In genomic region chr4:45503380-45503779, GRCm38 (mm10) we compare ENCODE assay signal across 15 mouse cellular contexts. TPM values are rescaled to one million over a fixed set of nuclear protein-coding genes. Genes with fewer than 3 reads are reported as not detected.
A peak's percentile ranks its signal among the peaks of the same experiment; 100 is the strongest.
DNase-seq lines count a peak whose midpoint lies in the region; ATAC-seq and TF ChIP-seq lines count a peak whose summit lies in the region.
"Had no signal": no experiment of that assay in that cellular context is flagged by ENCODE, and none has a peak within 500 bp of the region (broad histone marks: within the 10 kb centered on the region; RNA-seq: fewer than 3 reads in every experiment).

No protein-coding gene starts in this region.

- WGBS in liver, adult 2 months: 79% methylated on average over 6 of the region's 6 CpGs
- WGBS in liver, postnatal 0 days (ENCODE audit: insufficient replicate concordance): 78% methylated on average over 6 of the region's 6 CpGs
- WGBS in stomach, postnatal 0 days: 80% methylated on average over 6 of the region's 6 CpGs

- no peak for TF ChIP-seq EP300 in liver, postnatal 0 days (IDR thresholded peaks at IDR 0.05; ENCODE audit: low read depth)
- no peak for TF ChIP-seq EP300 in stomach, postnatal 0 days (optimal IDR thresholded peaks at IDR 0.05)

- peak overlapping the region; percentile 17; the same call in 1 of the 2 replicates for H3K27ac ChIP-seq in liver, adult 2 months (replicated peaks; ENCODE audit: insufficient read depth, low read depth, low read length)
- H3K27ac ChIP-seq in liver, postnatal 0 days (ENCODE audit: low read depth): no peak overlapping the region
- H3K27ac ChIP-seq in embryonic fibroblast, embryonic 13.5 days (ENCODE audit: insufficient read depth, low read length): peak overlapping the region; percentile 21; the same call in 1 of the 2 replicates
- peak overlapping the region; percentile 49; the same call in 1 of the 2 replicates for H3K27ac ChIP-seq in stomach, postnatal 0 days (replicated peaks)
- H3K27ac ChIP-seq: embryonic facial prominence, embryonic 15.5 days; forebrain, embryonic 12.5 days; hindbrain, embryonic 14.5 days; intestine, embryonic 15.5 days had no signal

- peaks cover 68% of the 10 kb centered on the region; the same call in 1 of the 2 replicates for H3K79me2 ChIP-seq in liver, adult 2 months (ENCODE audit: control insufficient read depth, insufficient read depth, low read length)

- H3K9ac ChIP-seq in liver, adult 2 months (ENCODE audit: low read depth, low read length): no peak overlapping the region
- H3K9ac ChIP-seq in liver, postnatal 0 days (replicated peaks): no peak overlapping the region
- no peak overlapping the region for H3K9ac ChIP-seq in stomach, postnatal 0 days (ENCODE audit: low read length)
- H3K9ac ChIP-seq: embryonic facial prominence, embryonic 15.5 days; forebrain, embryonic 12.5 days; hindbrain, embryonic 14.5 days; intestine, embryonic 15.5 days had no signal

- H3K4me1 ChIP-seq in liver, adult 2 months (ENCODE audit: control insufficient read depth, insufficient read depth, low read length): peaks cover 73% of the 10 kb centered on the region
- H3K4me1 ChIP-seq in liver, postnatal 0 days (ENCODE audit: insufficient read depth): peaks cover 45% of the 10 kb centered on the region
- peaks cover 23% of the 10 kb centered on the region for H3K4me1 ChIP-seq in embryonic fibroblast, embryonic 13.5 days (ENCODE audit: control insufficient read depth, insufficient read depth, low read length)
- peaks cover 36% of the 10 kb centered on the region for H3K4me1 ChIP-seq in stomach, postnatal 0 days (replicated peaks; ENCODE audit: control insufficient read depth, insufficient read depth)

- no peaks in the 10 kb centered on the region for H3K9me3 ChIP-seq in liver, postnatal 0 days (ENCODE audit: low read length)
- no peaks in the 10 kb centered on the region for H3K9me3 ChIP-seq in stomach, postnatal 0 days (ENCODE audit: control insufficient read depth, low read length)
- H3K9me3 ChIP-seq: embryonic facial prominence, embryonic 15.5 days; forebrain, embryonic 12.5 days; intestine, embryonic 15.5 days had no signal

- H3K27me3 ChIP-seq in liver, adult 2 months (ENCODE audit: control insufficient read depth, insufficient read depth, low read length): no peaks in the 10 kb centered on the region
- no peaks in the 10 kb centered on the region for H3K27me3 ChIP-seq in liver, postnatal 0 days (ENCODE audit: insufficient read depth, low read length)
- no peaks in the 10 kb centered on the region for H3K27me3 ChIP-seq in stomach, postnatal 0 days (ENCODE audit: control insufficient read depth, insufficient read depth, low read length)
- H3K27me3 ChIP-seq: CH12.LX; embryonic facial prominence, embryonic 15.5 days; forebrain, embryonic 12.5 days; intestine, embryonic 15.5 days had no signal

- no peak overlapping the region for H3K4me2 ChIP-seq in liver, postnatal 0 days (ENCODE audit: low read depth, low read length)
- no peak overlapping the region for H3K4me2 ChIP-seq in stomach, postnatal 0 days (replicated peaks; ENCODE audit: low read depth)
- H3K4me2 ChIP-seq: embryonic facial prominence, embryonic 15.5 days; forebrain, embryonic 12.5 days; hindbrain, embryonic 14.5 days; intestine, embryonic 15.5 days had no signal

- no peak overlapping the region for H3K4me3 ChIP-seq in liver, adult 2 months (ENCODE audit: insufficient read depth, low read depth, low read length)
- H3K4me3 ChIP-seq in liver, postnatal 0 days (ENCODE audit: low read depth, low read length): no peak overlapping the region
- no peak overlapping the region for H3K4me3 ChIP-seq in embryonic fibroblast, embryonic 13.5 days (ENCODE audit: insufficient read depth, low read length)
- no peak overlapping the region for H3K4me3 ChIP-seq in stomach, postnatal 0 days (ENCODE audit: low read depth, low read length)
- H3K4me3 ChIP-seq: embryonic facial prominence, embryonic 15.5 days; forebrain, embryonic 12.5 days; intestine, embryonic 15.5 days had no signal

- no peak for ATAC-seq in liver, postnatal 0 days
- no peak for ATAC-seq in stomach, postnatal 0 days (ENCODE audit: low FRiP score, low TSS enrichment)
- ATAC-seq: forebrain, embryonic 16.5 days; intestine, embryonic 15.5 days had no signal

- peak; percentile 80 for DNase-seq in adrenal gland, adult 8-10 months
- no peak for DNase-seq in adrenal gland, postnatal 4 days (ENCODE audit: low spot score in 2 of 2)
- DNase-seq in liver, adult 2 months (ENCODE audit: extremely low read depth, low read depth, low spot score): no peak
- no peak for DNase-seq in liver, postnatal 0 days
- DNase-seq in stomach, postnatal 0 days (ENCODE audit: low spot score): no peak
- no peak for DNase-seq in neural tube, embryonic 10.5 days (ENCODE audit: extremely low spot score, low spot score)
- DNase-seq in B cell, adult 2 months: no peak
- DNase-seq: embryo, embryonic 11 days had no signal

- TF ChIP-seq POLR2A in liver, adult 2 months (IDR thresholded peaks at IDR 0.05; ENCODE audit: extremely low read depth, insufficient read depth, low read length): no peak
- TF ChIP-seq POLR2A in embryonic fibroblast, embryonic 13.5 days (IDR thresholded peaks at IDR 0.05; ENCODE audit: low read depth, low read length): no peak

- H3K36me3 ChIP-seq in liver, adult 2 months (ENCODE audit: control insufficient read depth, insufficient read depth, low read length): no peaks in the 10 kb centered on the region
- no peaks in the 10 kb centered on the region for H3K36me3 ChIP-seq in liver, postnatal 0 days (replicated peaks; ENCODE audit: insufficient read depth, low read length)
- H3K36me3 ChIP-seq in stomach, postnatal 0 days (ENCODE audit: control insufficient read depth, insufficient read depth, low read length): no peaks in the 10 kb centered on the region
- H3K36me3 ChIP-seq: embryonic facial prominence, embryonic 15.5 days; forebrain, embryonic 12.5 days; intestine, embryonic 15.5 days had no signal

- no peak for TF ChIP-seq CTCF in liver, adult 2 months (IDR thresholded peaks at IDR 0.05; ENCODE audit: low read depth, low read length)
- no peak for TF ChIP-seq CTCF in liver, postnatal 0 days (IDR thresholded peaks at IDR 0.05; ENCODE audit: low read depth)
- no peak for TF ChIP-seq CTCF in embryonic fibroblast, embryonic 13.5 days (IDR thresholded peaks at IDR 0.05; ENCODE audit: borderline replicate concordance, insufficient read depth, low read length)
- TF ChIP-seq CTCF in stomach, postnatal 0 days (IDR thresholded peaks at IDR 0.05; ENCODE audit: low read depth): no peak

RNA-seq across cellular contexts. Expression of gene Shb, which starts 28.9 kb away (rescaled TPM):
- 100 to 1,000 TPM in 2 of 4 experiments, 10 to 100 TPM in 2; 39.5 to 104 (median 79.0) TPM for total RNA-seq in adrenal gland, adult 8-10 months (2022)
- 10 to 100 TPM; 52.3 to 55.3 TPM for total RNA-seq in adrenal gland, postnatal 4 days (2021)
- total RNA-seq in liver, adult 2 months (2014; rRNA removed): 16.1 and 17.1 TPM in 2 replicates
- polyA plus RNA-seq in liver, adult 2 months (2012; rRNA removed): 42.1 and 65.7 TPM in 2 replicates
- 2.5 and 3.2 TPM in 2 replicates for polyA plus RNA-seq in liver, postnatal 0 days (2015; fragmentation: Nextera tagmentation; extraction: Ambion mirVana)
- 11.4 and 11.9 TPM in 2 replicates for polyA plus RNA-seq in embryonic fibroblast, embryonic 13.5 days (2011; ENCODE audit: insufficient read length, low read depth, missing spikeins)
- 5.5 and 6.9 TPM in 2 replicates for polyA plus RNA-seq in stomach, postnatal 0 days (2015; fragmentation: Nextera tagmentation; extraction: Ambion mirVana)
